Mouse (Mus musculus) heart, adult 10 weeks (tissue): ENCODE data around the gene Gm10354. TPM values are rescaled to one million over a fixed set of nuclear protein-coding genes. Genes with fewer than 3 reads are reported as not detected.

ENCODE experiments used
- polyA plus RNA-seq: library from polyadenylated mRNA; stranded (reverse); fragments of 350-450 nt; fragmentation: Illumina TruSeq; extraction: RNeasy Lipid Tissue Mini Kit (QIAGEN cat#74804); gene quantifications from one replicate; pipeline ENCODE4 v1.2.3, GENCODE M21; 2014; ENCODE audit warnings: low read depth, low replicate concordance

The Gm10354 gene
- polyA plus RNA-seq: not detected

DNA sequence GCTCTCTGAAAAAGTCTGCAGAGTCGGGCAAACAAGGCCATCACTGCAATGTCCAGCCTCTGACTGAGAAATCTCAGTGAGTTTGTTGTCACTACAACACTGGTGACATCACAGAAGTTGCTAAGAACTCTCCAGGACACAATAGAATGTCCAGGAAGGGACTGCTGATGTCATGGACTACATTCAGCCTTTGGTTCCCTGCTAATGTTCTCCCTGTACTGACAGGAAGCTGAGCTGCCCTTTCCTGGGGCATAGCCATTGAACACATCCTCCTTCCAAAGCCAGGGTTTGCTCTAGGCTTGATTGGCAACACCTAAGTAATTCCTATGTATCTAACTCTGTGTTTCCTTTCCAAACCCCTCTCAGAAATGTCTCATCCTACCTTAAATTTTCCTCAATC is at the start of gene Gm10354:
TSS of gene Gm10354 (minus strand) at position 101 of the 400 bp plus-strand sequence.

DNA sequence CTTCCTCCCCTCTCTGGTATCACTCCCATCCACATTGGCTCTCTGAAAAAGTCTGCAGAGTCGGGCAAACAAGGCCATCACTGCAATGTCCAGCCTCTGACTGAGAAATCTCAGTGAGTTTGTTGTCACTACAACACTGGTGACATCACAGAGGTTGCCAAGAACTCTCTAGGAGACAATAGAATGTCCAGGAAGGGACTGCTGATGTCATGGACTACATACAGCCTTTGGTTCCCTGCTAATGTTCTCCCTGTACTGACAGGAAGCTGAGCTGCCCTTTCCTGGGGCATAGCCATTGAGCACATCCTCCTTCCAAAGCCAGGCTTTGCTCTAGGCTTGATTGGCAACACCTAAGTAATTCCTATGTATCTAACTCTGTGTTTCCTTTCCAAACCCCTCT is 40.4 kb downstream of the Gm10354 start, which contains the start of gene Speer4e:
TSS of gene Speer4e (minus strand) at position 101 of the 400 bp plus-strand sequence.

Other genes starting within 250 kb of the Gm10354 start
- not detected for gene Gm9758, start 64.0 kb downstream of the Gm10354 start, polyA plus RNA-seq
- not detected for gene Speer4e, start 40.5 kb downstream of the Gm10354 start, polyA plus RNA-seq
- gene Gm17019, start 54.1 kb upstream of the Gm10354 start, polyA plus RNA-seq: not detected